Mouse (Mus musculus) neural tube, embryonic 11.5 days (tissue): Measurements from ENCODE around the gene Sf3a2. TPM values are rescaled to one million over a fixed set of nuclear protein-coding genes. Genes with fewer than 3 reads are reported as not detected.

Experiments used
- ATAC-seq: fragments of 200-750 bp; cut with Nextera tagmentation; 2 replicates; pipeline ENCODE4 v1.8.0; 2017; ENCODE audit warnings: moderate number of reproducible peaks, mild to moderate bottlenecking, moderate TSS enrichment, moderate library complexity; ENCODE audit not compliant: insufficient read depth, low FRiP score, low TSS enrichment
- DNase-seq: peaks from one replicate; pipeline ENCODE4 v3.0.0-alpha.2; 2015; ENCODE audit warnings: low spot score
- H3K27ac ChIP-seq: fragments of 300-500 bp; sonication (generic); 2 replicates; pipeline ENCODE4 v1.5.1; 2014; ENCODE audit warnings: low read depth, mild to moderate bottlenecking, low read length
- H3K27me3 ChIP-seq: fragments of 300-500 bp; sonication (generic); 2 replicates; pipeline ENCODE4 v1.6.1; 2014; ENCODE audit warnings: mild to moderate bottlenecking, low read length, mixed read lengths; ENCODE audit not compliant: control insufficient read depth, insufficient read depth
- H3K36me3 ChIP-seq: fragments of 300-500 bp; sonication (generic); 2 replicates; pipeline ENCODE4 v1.6.1; 2014; ENCODE audit warnings: mild to moderate bottlenecking, low read length, moderate library complexity, mixed read lengths; ENCODE audit not compliant: control insufficient read depth, insufficient read depth
- H3K4me1 ChIP-seq: fragments of 300-500 bp; sonication (generic); 2 replicates; pipeline ENCODE4 v1.6.1; 2014; ENCODE audit warnings: low read length, mixed read lengths; ENCODE audit not compliant: control insufficient read depth, insufficient read depth
- H3K4me2 ChIP-seq: fragments of 300-500 bp; sonication (generic); 2 replicates; pipeline ENCODE4 v1.6.1; 2014; ENCODE audit warnings: low read depth, mild to moderate bottlenecking, moderate library complexity
- H3K4me3 ChIP-seq: fragments of 300-500 bp; sonication (generic); 2 replicates; pipeline ENCODE4 v1.5.1; 2014; ENCODE audit warnings: low read depth, low read length
- H3K9ac ChIP-seq: fragments of 300-500 bp; sonication (generic); 2 replicates; pipeline ENCODE4 v1.6.1; 2014; ENCODE audit warnings: mild to moderate bottlenecking, low read length
- H3K9me3 ChIP-seq: fragments of 300-500 bp; sonication (generic); 2 replicates; pipeline ENCODE4 v1.6.1; 2016; ENCODE audit warnings: low read length; ENCODE audit not compliant: control insufficient read depth
- WGBS: fragments of 180-500 bp; shearing (Covaris S2); extraction: QIAGEN DNeasy Blood & Tissue Kit; methylation state at CpG from one replicate; pipeline ENCODE4 v1.1.7; 2014; 5-methylcytosine and 5-hydroxymethylcytosine counted together
- polyA plus RNA-seq: library from polyadenylated mRNA; unstranded; fragments of >200 nt; fragmentation: Nextera tagmentation; extraction: Ambion mirVana; gene quantifications from 2 replicates; pipeline ENCODE4 v1.2.1, GENCODE M21; 2014

Gene Sf3a2
- polyA plus RNA-seq, 1 experiment from 2014 or later, result 96.6 TPM

- H3K36me3 ChIP-seq, result no peaks in the 10 kb centered on the region
- H3K4me2 ChIP-seq, result peak overlapping the region; percentile 79
- H3K27ac ChIP-seq, result no peak overlapping the region
- peak overlapping the region; percentile 99 for H3K4me3 ChIP-seq
- no peaks in the 10 kb centered on the region for H3K27me3 ChIP-seq
- no peaks in the 10 kb centered on the region for H3K9me3 ChIP-seq
- WGBS, result 82% methylated on average over 2 of the region's 2 CpGs
- H3K9ac ChIP-seq, result peak overlapping the region; percentile 98
- peaks cover 26% of the 10 kb centered on the region for H3K4me1 ChIP-seq
- DNase-seq (no peak), ATAC-seq (no peak)
Measured at GRCm38 (mm10) chr10:80756509-80756908, 41.5 kb upstream of the Sf3a2 start.

- 77% methylated on average over 4 of the region's 4 CpGs for WGBS
- 0 out of 2 replicates have a peak overlapping the region, but pooled peaks have one; percentile 6 for H3K4me3 ChIP-seq
- H3K27ac ChIP-seq, result no peak overlapping the region
- H3K9ac ChIP-seq, result peak overlapping the region; percentile 18; the same call in 1 of the 2 replicates
- peaks cover 26% of the 10 kb centered on the region for H3K4me1 ChIP-seq
- H3K9me3 ChIP-seq, result no peaks in the 10 kb centered on the region
- DNase-seq, result no peak
- ATAC-seq, result no peak
- H3K36me3 ChIP-seq, result no peaks in the 10 kb centered on the region
- no peaks in the 10 kb centered on the region for H3K27me3 ChIP-seq
- peak overlapping the region; percentile 79; the same call in 1 of the 2 replicates for H3K4me2 ChIP-seq
Measured at GRCm38 (mm10) chr10:80756967-80757366, 41.0 kb upstream of the Sf3a2 start.

- no peaks in the 10 kb centered on the region for H3K9me3 ChIP-seq
- no peak overlapping the region for H3K4me2 ChIP-seq
- ATAC-seq (no peak), DNase-seq (peak; percentile 58)
- no peak overlapping the region for H3K9ac ChIP-seq
- H3K27me3 ChIP-seq, result no peaks in the 10 kb centered on the region
- no peaks in the 10 kb centered on the region for H3K36me3 ChIP-seq
- H3K4me1 ChIP-seq, result peaks cover 23% of the 10 kb centered on the region
- WGBS, result 35% methylated on average over 5 of the region's 5 CpGs
- no peak overlapping the region for H3K4me3 ChIP-seq
- H3K27ac ChIP-seq, result no peak overlapping the region
Measured at GRCm38 (mm10) chr10:80757717-80758116, 40.3 kb upstream of the Sf3a2 start.

- H3K4me3 ChIP-seq, result no peak overlapping the region
- H3K27ac ChIP-seq, result no peak overlapping the region
- H3K4me1 ChIP-seq, result peaks cover 23% of the 10 kb centered on the region
- no peaks in the 10 kb centered on the region for H3K9me3 ChIP-seq
- H3K36me3 ChIP-seq, result no peaks in the 10 kb centered on the region
- H3K9ac ChIP-seq, result no peak overlapping the region
- WGBS, result 81% methylated on average over 7 of the region's 7 CpGs
- no peaks in the 10 kb centered on the region for H3K27me3 ChIP-seq
- H3K4me2 ChIP-seq, result no peak overlapping the region
- no peak for DNase-seq
- ATAC-seq, result no peak
Measured at GRCm38 (mm10) chr10:80758651-80759050, 39.3 kb upstream of the Sf3a2 start.

- H3K4me3 ChIP-seq, result no peak overlapping the region
- 87% methylated on average over 4 of the region's 4 CpGs for WGBS
- no peaks in the 10 kb centered on the region for H3K27me3 ChIP-seq
- H3K4me2 ChIP-seq, result no peak overlapping the region
- no peaks in the 10 kb centered on the region for H3K36me3 ChIP-seq
- DNase-seq, result no peak
- peaks cover 21% of the 10 kb centered on the region for H3K4me1 ChIP-seq
- H3K9me3 ChIP-seq, result no peaks in the 10 kb centered on the region
- no peak overlapping the region for H3K9ac ChIP-seq
- ATAC-seq, result no peak
- H3K27ac ChIP-seq, result no peak overlapping the region
Measured at GRCm38 (mm10) chr10:80760596-80761524, 37.1 kb upstream of the Sf3a2 start.

GRCm38 (mm10) chr10:80761821-80762220 lies 36.2 kb upstream of the Sf3a2 start:
- ATAC-seq (no peak), DNase-seq (no peak)
- Histone ChIP-seq H3K27me3 (no peaks in the 10 kb centered on the region), H3K4me2 (no peak overlapping the region), H3K4me1 (peaks cover 11% of the 10 kb centered on the region), H3K36me3 (peaks cover 4% of the 10 kb centered on the region), H3K9ac (no peak overlapping the region), H3K4me3 (no peak overlapping the region), H3K27ac (no peak overlapping the region), H3K9me3 (no peaks in the 10 kb centered on the region)
- whole genome bisulfite sequencing, result 73% methylated on average over 3 of the region's 3 CpGs

- H3K27me3 ChIP-seq, result no peaks in the 10 kb centered on the region
- no peak overlapping the region for H3K4me3 ChIP-seq
- peaks cover 14% of the 10 kb centered on the region for H3K36me3 ChIP-seq
- H3K4me1 ChIP-seq, result peaks cover 2% of the 10 kb centered on the region; the same call in 1 of the 2 replicates
- no peaks in the 10 kb centered on the region for H3K9me3 ChIP-seq
- no peak overlapping the region for H3K9ac ChIP-seq
- H3K4me2 ChIP-seq, result no peak overlapping the region
- no peak overlapping the region for H3K27ac ChIP-seq
- no peak for ATAC-seq
- 94% methylated on average over 2 of the region's 2 CpGs for WGBS
- no peak for DNase-seq
Measured at GRCm38 (mm10) chr10:80763502-80763901, 34.5 kb upstream of the Sf3a2 start.

GRCm38 (mm10) chr10:80765746-80766145 lies 32.3 kb upstream of the Sf3a2 start:
- Histone ChIP-seq H3K27ac (no peak overlapping the region), H3K4me1 (peaks cover 2% of the 10 kb centered on the region; the same call in 1 of the 2 replicates), H3K27me3 (no peaks in the 10 kb centered on the region), H3K4me3 (no peak overlapping the region), H3K4me2 (no peak overlapping the region), H3K9ac (no peak overlapping the region), H3K36me3 (peaks cover 18% of the 10 kb centered on the region), H3K9me3 (no peaks in the 10 kb centered on the region)
- DNase-seq (no peak), ATAC-seq (no peak)
- WGBS, result 100% methylated on average over 2 of the region's 2 CpGs
